Mouse (Mus musculus) neural tube, embryonic 15.5 days (tissue): ENCODE measurements around the gene Adamts9. TPM values are rescaled to one million over a fixed set of nuclear protein-coding genes. Genes with fewer than 3 reads are reported as not detected.

ENCODE experiments used
- ATAC-seq: fragments of 200-750 bp; cut with Nextera tagmentation; 2 replicates; pipeline ENCODE4 v1.8.0; 2017; ENCODE audit warnings: mild to moderate bottlenecking, moderate TSS enrichment, moderate library complexity; ENCODE audit not compliant: low FRiP score
- H3K27ac ChIP-seq: fragments of 300-500 bp; sonication (generic); replicated peaks from 2 replicates; pipeline ENCODE4 v1.5.1; 2015; ENCODE audit warnings: mild to moderate bottlenecking, inconsistent platforms
- H3K27me3 ChIP-seq: fragments of 300-500 bp; sonication (generic); replicated peaks from 2 replicates; pipeline ENCODE4 v1.6.1; 2015; ENCODE audit warnings: inconsistent platforms
- H3K36me3 ChIP-seq: fragments of 300-500 bp; sonication (generic); 2 replicates; pipeline ENCODE4 v1.6.1; 2015; ENCODE audit warnings: inconsistent platforms
- H3K4me1 ChIP-seq: fragments of 300-500 bp; sonication (generic); 2 replicates; pipeline ENCODE4 v1.6.1; 2015; ENCODE audit warnings: inconsistent platforms
- H3K4me2 ChIP-seq: fragments of 300-500 bp; sonication (generic); 2 replicates; pipeline ENCODE4 v1.6.1; 2015; ENCODE audit warnings: inconsistent platforms, mild to moderate bottlenecking, moderate library complexity
- H3K4me3 ChIP-seq: fragments of 300-500 bp; sonication (generic); replicated peaks from 2 replicates; pipeline ENCODE4 v1.5.1; 2015; ENCODE audit warnings: mild to moderate bottlenecking, inconsistent platforms
- H3K9ac ChIP-seq: fragments of 300-500 bp; sonication (generic); replicated peaks from 2 replicates; pipeline ENCODE4 v1.6.1; 2015; ENCODE audit warnings: mild to moderate bottlenecking, inconsistent platforms
- H3K9me3 ChIP-seq: fragments of 300-500 bp; sonication (generic); replicated peaks from 2 replicates; pipeline ENCODE4 v1.6.1; 2016; ENCODE audit warnings: inconsistent platforms
- WGBS: fragments of 180-500 bp; shearing (Covaris S2); methylation state at CpG from one replicate; pipeline ENCODE4 v1.1.7; 2015; ENCODE audit warnings: mixed read lengths; 5-methylcytosine and 5-hydroxymethylcytosine counted together
- polyA plus RNA-seq: library from polyadenylated mRNA; unstranded; fragments of >200 nt; fragmentation: Nextera tagmentation; extraction: Ambion mirVana; gene quantifications from 2 replicates; pipeline ENCODE4 v1.2.1, GENCODE M21; 2015

The Adamts9 gene
- polyA plus RNA-seq, 1 experiment from 2014 or later = 2.1 TPM

DNA sequence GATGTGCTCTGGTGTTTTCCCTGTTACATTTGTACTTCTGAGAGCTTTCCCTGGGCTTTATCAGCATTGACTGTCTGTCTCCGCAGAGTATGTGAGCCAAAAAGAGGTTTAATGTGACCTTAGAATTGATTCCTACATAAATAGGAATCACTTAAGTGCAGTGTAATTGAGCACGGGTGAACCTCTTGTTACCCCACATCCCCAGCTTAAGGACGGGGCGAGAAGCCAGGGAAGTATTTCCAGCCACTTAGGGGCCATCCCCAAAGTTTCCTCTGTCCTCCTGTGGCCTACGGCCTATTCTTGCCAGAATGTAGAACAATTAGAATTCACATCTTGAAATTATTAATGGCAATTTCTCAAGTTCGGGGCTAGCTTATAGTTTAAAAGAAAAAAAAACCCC, 149.5 kb downstream of the Adamts9 start:
- Histone ChIP-seq H3K4me2 (no peak overlapping the region), H3K27ac (no peak overlapping the region), H3K4me1 (no peaks in the 10 kb centered on the region), H3K9me3 (no peaks in the 10 kb centered on the region), H3K9ac (no peak overlapping the region), H3K27me3 (no peaks in the 10 kb centered on the region), H3K36me3 (no peaks in the 10 kb centered on the region), H3K4me3 (no peak overlapping the region)
- no peak for ATAC-seq
- 84% methylated on average over 6 of the region's 6 CpGs for WGBS

DNA sequence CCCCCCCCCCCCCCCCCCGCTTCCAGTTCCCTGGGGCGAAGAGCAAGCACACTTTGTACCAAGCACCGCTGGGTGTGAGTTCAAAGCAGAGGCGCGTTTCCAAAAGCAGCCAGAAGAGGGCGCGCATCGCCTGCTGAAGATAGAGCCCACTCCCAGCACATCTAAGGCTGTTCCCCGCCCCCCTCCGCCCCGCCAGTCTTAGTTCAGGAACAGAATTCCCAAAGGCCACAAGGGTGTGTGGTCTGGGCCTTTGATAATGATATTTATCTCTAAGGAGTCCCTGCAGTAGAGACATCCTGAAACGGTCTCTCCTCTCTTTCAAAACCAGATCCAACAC, 155.9 kb downstream of the Adamts9 start:
- 0% methylated on average over 10 of the region's 12 CpGs for WGBS
- Histone ChIP-seq H3K9ac (peak overlapping the region; percentile 47), H3K36me3 (no peaks in the 10 kb centered on the region), H3K9me3 (no peaks in the 10 kb centered on the region), H3K27me3 (peaks cover 14% of the 10 kb centered on the region; the same call in 1 of the 2 replicates), H3K4me1 (peaks cover 10% of the 10 kb centered on the region), H3K4me2 (peak overlapping the region; percentile 76), H3K4me3 (peak overlapping the region; percentile 39), H3K27ac (no peak overlapping the region)
- ATAC-seq = peak; percentile 83

DNA sequence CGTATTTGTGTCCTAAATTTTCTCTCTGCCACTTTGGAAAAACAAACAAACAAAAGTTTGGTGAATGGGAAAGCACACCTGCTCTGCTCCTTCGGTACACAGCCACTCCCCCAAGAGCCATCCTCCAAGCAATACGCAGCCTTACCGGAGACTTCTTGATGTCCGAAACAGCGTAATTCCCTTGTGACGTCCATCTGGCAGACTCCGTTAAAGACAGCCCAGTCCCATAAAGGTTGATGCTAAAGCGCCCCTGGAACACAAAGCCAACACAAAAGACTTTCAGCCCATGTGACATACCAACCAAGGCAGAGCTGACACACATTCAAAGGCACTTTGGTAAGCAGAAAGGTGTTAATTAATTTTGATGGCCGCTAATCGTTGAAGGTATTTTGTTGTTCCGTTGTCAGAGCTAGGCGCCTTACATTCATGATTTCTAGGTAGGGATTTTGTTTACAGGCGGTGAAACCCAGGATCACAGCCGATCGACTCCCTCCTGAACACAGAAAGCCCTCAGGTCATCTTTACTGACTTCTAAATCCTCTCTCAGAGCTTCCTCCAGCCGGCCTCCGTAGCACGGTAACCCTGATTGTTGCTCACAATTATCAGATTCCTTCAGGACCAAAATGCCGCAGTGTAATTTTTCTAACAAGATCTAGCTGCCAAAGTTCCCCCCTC, 156.5 kb downstream of the Adamts9 start:
- Histone ChIP-seq H3K4me2 (peak overlapping the region; percentile 76), H3K27me3 (peaks cover 14% of the 10 kb centered on the region; the same call in 1 of the 2 replicates), H3K4me3 (peak overlapping the region; percentile 39), H3K36me3 (no peaks in the 10 kb centered on the region), H3K27ac (no peak overlapping the region), H3K4me1 (peaks cover 10% of the 10 kb centered on the region), H3K9me3 (no peaks in the 10 kb centered on the region), H3K9ac (peak overlapping the region; percentile 47)
- 5% methylated on average over 20 of the region's 20 CpGs for WGBS
- ATAC-seq = peak; percentile 66; the same call in 1 of the 2 replicates

DNA sequence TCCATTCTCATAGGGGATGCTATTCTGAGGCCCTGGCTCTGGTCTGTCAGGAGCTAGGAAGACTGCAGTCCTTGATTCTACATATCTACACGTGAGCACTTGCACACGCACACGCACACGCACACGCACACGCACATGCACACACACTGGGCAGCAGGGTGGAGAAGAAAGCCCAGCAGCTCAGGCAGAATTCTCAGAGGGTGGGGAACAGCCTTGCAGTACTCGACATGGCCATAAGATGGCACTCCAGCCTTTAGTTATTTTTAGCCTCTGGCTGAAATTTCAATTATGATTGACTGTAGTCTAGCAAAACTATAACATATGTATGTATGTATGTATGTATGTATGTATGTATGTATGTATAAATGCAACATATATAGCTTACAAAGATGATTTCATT, 158.5 kb downstream of the Adamts9 start:
- Histone ChIP-seq H3K27ac (no peak overlapping the region), H3K4me1 (peaks cover 10% of the 10 kb centered on the region), H3K9me3 (no peaks in the 10 kb centered on the region), H3K4me2 (no peak overlapping the region), H3K9ac (no peak overlapping the region), H3K4me3 (no peak overlapping the region), H3K36me3 (no peaks in the 10 kb centered on the region), H3K27me3 (peaks cover 14% of the 10 kb centered on the region; the same call in 1 of the 2 replicates)
- WGBS = 15% methylated on average over 7 of the region's 7 CpGs
- ATAC-seq = no peak

DNA sequence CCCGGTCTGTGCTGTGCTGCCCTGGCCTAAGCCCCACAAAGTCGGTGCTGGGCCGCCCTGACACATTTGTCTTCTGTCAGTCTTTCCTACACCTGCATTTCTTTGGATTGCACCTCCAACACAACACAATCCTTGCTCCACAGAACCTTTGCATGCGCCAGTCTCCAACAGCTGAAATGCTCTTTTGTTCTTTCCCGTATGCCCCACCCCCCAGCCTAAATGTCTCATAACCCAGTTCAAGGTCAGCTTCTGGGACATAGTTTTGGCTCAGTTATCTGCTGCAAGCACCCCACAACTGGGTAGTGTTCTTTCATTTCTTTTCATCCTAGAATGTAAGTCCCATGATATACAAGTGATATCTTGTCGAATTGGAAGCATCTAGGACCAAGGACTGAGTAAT, 161.8 kb downstream of the Adamts9 start:
- ATAC-seq = no peak
- H3K4me2 ChIP-seq = no peak overlapping the region
- peaks cover 10% of the 10 kb centered on the region; the same call in 1 of the 2 replicates for H3K27me3 ChIP-seq
- no peak overlapping the region for H3K9ac ChIP-seq
- 0 out of 2 replicates have a peak, but pooled peaks cover 4% of the 10 kb centered on the region for H3K4me1 ChIP-seq
- 86% methylated on average over 6 of the region's 6 CpGs for WGBS
- H3K4me3 ChIP-seq = no peak overlapping the region
- H3K9me3 ChIP-seq = no peaks in the 10 kb centered on the region
- H3K27ac ChIP-seq = no peak overlapping the region
- H3K36me3 ChIP-seq = no peaks in the 10 kb centered on the region

DNA sequence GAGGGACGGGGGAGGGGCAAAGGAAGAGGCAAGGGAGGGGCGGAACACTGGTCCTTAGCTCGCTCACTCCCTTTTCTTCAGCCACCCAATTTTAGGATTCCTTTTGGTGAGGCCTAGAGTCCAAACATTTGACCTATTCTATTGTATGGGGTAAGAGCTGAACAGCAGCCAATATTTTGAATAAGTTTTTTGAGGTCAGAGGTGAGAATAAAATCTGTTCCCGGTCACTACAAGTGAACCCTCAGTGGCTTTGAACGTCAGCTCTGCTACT, 163.4 kb downstream of the Adamts9 start:
- no peaks in the 10 kb centered on the region for H3K9me3 ChIP-seq
- WGBS = 58% methylated on average over 5 of the region's 5 CpGs
- H3K9ac ChIP-seq = no peak overlapping the region
- no peaks in the 10 kb centered on the region for H3K36me3 ChIP-seq
- H3K27me3 ChIP-seq = 0 out of 2 replicates have a peak, but pooled peaks cover 3% of the 10 kb centered on the region
- H3K4me3 ChIP-seq = no peak overlapping the region
- no peak overlapping the region for H3K4me2 ChIP-seq
- H3K4me1 ChIP-seq = 0 out of 2 replicates have a peak, but pooled peaks cover 3% of the 10 kb centered on the region
- no peak for ATAC-seq
- no peak overlapping the region for H3K27ac ChIP-seq

DNA sequence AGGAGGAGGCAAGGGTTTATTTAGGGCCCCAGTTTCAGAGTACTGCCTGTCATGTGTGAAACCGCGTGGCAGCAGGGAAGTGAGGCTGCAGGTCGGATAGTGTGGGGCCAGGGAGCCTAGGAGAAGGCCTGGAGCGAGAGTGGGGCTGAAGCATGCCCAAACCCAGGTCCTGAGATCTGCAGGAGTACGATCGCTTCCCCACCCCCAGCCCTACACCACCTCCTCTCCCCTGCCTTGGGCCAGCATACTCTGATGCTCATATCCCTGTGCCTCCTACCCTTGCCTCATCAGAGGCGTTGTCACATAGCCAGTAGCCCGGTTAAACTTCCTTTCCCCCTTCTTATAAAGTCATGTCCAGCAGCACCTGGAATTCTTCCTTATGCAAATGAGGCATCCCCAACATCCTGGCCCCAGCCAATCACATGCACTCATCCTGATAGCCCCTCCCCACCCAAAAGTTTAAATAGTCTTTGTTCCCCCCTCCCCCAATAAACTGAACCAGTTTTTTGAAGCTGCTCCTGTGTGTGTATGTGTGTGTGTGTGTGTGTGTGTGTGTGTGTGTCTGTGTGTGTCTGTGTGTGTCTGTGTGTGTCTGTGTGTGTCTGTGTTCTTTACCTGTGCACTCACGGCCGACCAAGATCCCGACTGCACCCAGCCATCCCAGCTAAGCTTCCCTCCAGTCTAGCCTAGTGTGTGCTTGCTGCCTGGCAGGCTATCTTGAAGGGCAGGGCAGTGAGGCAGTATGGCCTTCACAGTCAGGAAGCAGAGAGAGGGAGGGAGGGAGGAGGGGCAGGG, 164.0 kb downstream of the Adamts9 start:
- ATAC-seq = no peak
- Histone ChIP-seq H3K9me3 (no peaks in the 10 kb centered on the region), H3K4me3 (no peak overlapping the region), H3K4me2 (no peak overlapping the region), H3K4me1 (no peaks in the 10 kb centered on the region), H3K36me3 (no peaks in the 10 kb centered on the region), H3K9ac (no peak overlapping the region), H3K27me3 (0 out of 2 replicates have a peak, but pooled peaks cover 1% of the 10 kb centered on the region), H3K27ac (no peak overlapping the region)
- 73% methylated on average over 11 of the region's 11 CpGs for WGBS

DNA sequence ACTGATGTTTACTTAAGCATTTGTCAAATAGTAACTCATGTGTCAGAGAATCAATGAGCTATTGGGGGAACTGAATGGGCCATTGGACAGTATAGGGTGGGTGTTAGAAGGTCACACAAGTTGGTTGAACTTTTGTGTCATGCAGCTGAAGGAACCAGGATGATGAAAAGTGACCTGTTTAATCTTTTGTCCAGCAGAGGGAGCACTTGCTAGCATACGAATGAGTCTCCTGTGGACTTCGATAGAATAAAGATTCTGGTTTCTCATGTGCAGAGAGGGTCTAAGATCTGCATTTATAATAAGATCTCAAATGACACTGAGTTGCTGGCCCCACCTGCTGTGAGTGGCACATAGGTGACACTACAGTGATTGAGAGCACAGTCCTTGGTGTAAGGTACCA, 166.9 kb downstream of the Adamts9 start:
- Histone ChIP-seq H3K9ac (no peak overlapping the region), H3K36me3 (no peaks in the 10 kb centered on the region), H3K27me3 (no peaks in the 10 kb centered on the region), H3K27ac (no peak overlapping the region), H3K9me3 (no peaks in the 10 kb centered on the region), H3K4me1 (no peaks in the 10 kb centered on the region), H3K4me3 (no peak overlapping the region), H3K4me2 (no peak overlapping the region)
- no peak for ATAC-seq
- WGBS = 7% methylated on average over 2 of the region's 2 CpGs

DNA sequence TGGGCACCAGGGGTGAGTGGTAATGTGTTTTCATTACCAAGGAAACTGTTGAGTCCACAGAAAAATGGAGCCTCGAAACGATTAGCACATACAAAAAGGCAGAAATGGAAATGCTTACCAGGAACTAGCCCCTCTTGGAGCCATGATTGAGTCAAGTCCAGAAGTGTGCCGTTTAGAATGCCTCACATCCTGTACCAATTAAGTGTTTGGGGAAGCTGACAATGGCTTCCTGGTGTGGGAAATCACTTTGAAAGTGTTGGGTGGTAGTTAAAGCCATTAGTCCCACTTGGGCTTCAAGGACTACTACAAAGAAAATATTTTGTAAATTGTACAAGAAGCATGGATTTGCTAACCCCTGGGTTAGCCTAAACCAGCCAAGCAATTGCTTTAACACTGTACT, 180.9 kb downstream of the Adamts9 start:
- WGBS = 14% methylated on average over 3 of the region's 3 CpGs

DNA sequence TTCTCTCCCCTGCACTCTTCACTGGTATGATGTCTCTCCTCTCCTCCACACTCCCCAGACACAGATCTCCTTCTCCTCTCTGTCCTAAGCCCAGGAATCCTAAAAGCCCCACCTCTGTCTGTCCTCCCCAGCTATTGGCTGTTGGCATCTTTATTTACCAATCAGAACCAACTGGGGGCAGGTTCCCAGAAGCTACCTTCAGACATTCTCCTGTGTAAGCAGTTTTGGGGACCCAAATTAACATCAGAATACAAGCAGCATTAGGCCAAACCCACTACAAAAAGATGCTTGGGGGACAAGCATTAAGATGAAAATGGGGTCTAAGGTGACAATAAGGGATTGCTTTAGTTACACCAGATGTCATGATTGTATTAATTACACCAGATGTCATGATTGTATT, 183.7 kb downstream of the Adamts9 start:
- no peaks in the 10 kb centered on the region for H3K36me3 ChIP-seq
- no peak overlapping the region for H3K9ac ChIP-seq
- H3K27me3 ChIP-seq = no peaks in the 10 kb centered on the region
- H3K4me3 ChIP-seq = no peak overlapping the region
- H3K9me3 ChIP-seq = no peaks in the 10 kb centered on the region
- ATAC-seq = no peak
- no peaks in the 10 kb centered on the region for H3K4me1 ChIP-seq
- no peak overlapping the region for H3K4me2 ChIP-seq
- no peak overlapping the region for H3K27ac ChIP-seq

More for the DNA sequence above, 180.9 kb downstream of the Adamts9 start:
- Histone ChIP-seq H3K4me1 (no peaks in the 10 kb centered on the region), H3K27ac (no peak overlapping the region), H3K4me2 (no peak overlapping the region), H3K9ac (no peak overlapping the region), H3K27me3 (no peaks in the 10 kb centered on the region), H3K9me3 (no peaks in the 10 kb centered on the region), H3K4me3 (no peak overlapping the region), H3K36me3 (no peaks in the 10 kb centered on the region)
- no peak for ATAC-seq

DNA sequence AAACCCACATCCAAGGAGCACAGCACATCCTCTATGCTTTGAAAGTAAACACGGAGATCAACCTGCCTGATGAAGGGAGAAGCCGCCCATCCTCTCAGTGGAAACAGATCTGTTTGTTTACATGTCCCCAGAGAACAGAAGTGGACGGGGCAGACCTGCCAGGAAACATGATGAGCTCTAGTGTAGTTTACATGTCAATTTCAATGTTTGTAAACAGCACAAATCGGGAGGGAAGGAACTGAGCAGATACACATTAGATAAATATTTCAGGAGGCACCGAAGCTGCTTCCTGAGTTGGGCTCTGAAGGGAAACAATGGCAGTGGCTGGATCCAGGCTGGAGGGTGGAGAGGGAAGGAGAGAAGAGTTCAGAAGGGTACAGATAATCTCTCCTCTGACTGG, 187.5 kb downstream of the Adamts9 start:
- H3K9ac ChIP-seq = no peak overlapping the region
- H3K4me1 ChIP-seq = no peaks in the 10 kb centered on the region
- H3K4me3 ChIP-seq = no peak overlapping the region
- no peak overlapping the region for H3K4me2 ChIP-seq
- no peak overlapping the region for H3K27ac ChIP-seq
- no peaks in the 10 kb centered on the region for H3K27me3 ChIP-seq
- H3K9me3 ChIP-seq = no peaks in the 10 kb centered on the region
- no peak for ATAC-seq
- H3K36me3 ChIP-seq = no peaks in the 10 kb centered on the region
- 60% methylated on average over 5 of the region's 5 CpGs for WGBS

DNA sequence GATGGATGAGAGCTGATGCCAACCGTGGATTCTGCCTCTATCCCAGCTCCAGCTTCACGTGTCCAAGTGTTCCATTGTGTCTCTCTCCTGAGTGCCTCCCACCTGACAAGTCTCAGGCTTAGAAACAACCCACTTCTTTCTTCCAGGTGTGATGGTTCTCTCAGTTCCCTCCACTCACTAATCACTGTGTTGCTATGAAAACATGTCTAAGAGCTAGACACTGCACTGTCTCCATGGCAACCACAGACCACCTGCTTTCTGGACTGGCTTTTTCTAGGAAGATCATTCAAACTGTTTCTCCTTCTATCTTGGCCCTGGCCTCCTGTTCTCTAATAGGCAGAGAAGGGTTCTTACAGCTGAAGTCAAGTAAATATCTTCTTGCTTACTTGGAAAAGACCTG, 190.6 kb downstream of the Adamts9 start:
- Histone ChIP-seq H3K27me3 (no peaks in the 10 kb centered on the region), H3K9ac (no peak overlapping the region), H3K27ac (no peak overlapping the region), H3K36me3 (no peaks in the 10 kb centered on the region), H3K4me3 (no peak overlapping the region), H3K4me1 (no peaks in the 10 kb centered on the region), H3K4me2 (no peak overlapping the region), H3K9me3 (no peaks in the 10 kb centered on the region)
- WGBS = 81% methylated on average over 2 of the region's 2 CpGs
- ATAC-seq = no peak
